Mouse (Mus musculus): ENCODE measurements around the gene Aicda. TPM values are rescaled to one million over a fixed set of nuclear protein-coding genes. Genes with fewer than 3 reads are reported as not detected.
"Not testable (repeated sequence)": the region's sequence is repeated elsewhere in the genome, so short reads cannot be mapped to it uniquely, and the experiment has no call there.

Aicda gene
- polyA plus RNA-seq, 1 experiment, result not detected

- Histone ChIP-seq H3K36me3 (ENCODE audit: control insufficient read depth, insufficient read depth) (no peaks in the 10 kb centered on the region), H3K27me3 (ENCODE audit: control insufficient read depth, insufficient read depth, insufficient read length) (no peaks in the 10 kb centered on the region), H3K4me2 (ENCODE audit: low read depth) (no peak overlapping the region), H3K79me2 (ENCODE audit: control insufficient read depth, insufficient read depth) (no peaks in the 10 kb centered on the region), H3ac (ENCODE audit: control insufficient read depth, insufficient read length) (no peak overlapping the region), H3K4me3 (no peak overlapping the region)
- TF ChIP-seq MAX (IDR thresholded peaks at IDR 0.05; ENCODE audit: low read depth) (no peak), E2F4 (IDR thresholded peaks at IDR 0.05; ENCODE audit: insufficient read depth) (no peak), SRF (IDR thresholded peaks at IDR 0.05; ENCODE audit: control insufficient read depth, insufficient read length, low read depth) (no peak), CEBPB (IDR thresholded peaks at IDR 0.05; ENCODE audit: insufficient read depth, poor library complexity, severe bottlenecking) (peak; percentile 11; the same call in 1 of the 2 replicates)
Measured at GRCm38 (mm10) chr6:122570695-122571616, 17.4 kb downstream of the Aicda start.

- Histone ChIP-seq H3ac (ENCODE audit: control insufficient read depth, insufficient read length) (no peak overlapping the region), H3K27me3 (ENCODE audit: control insufficient read depth, insufficient read depth, insufficient read length) (no peaks in the 10 kb centered on the region), H3K4me2 (ENCODE audit: low read depth) (no peak overlapping the region), H3K36me3 (ENCODE audit: control insufficient read depth, insufficient read depth) (no peaks in the 10 kb centered on the region), H3K4me3 (no peak overlapping the region), H3K79me2 (ENCODE audit: control insufficient read depth, insufficient read depth) (no peaks in the 10 kb centered on the region)
- TF ChIP-seq TCF3 (IDR thresholded peaks at IDR 0.05; ENCODE audit: insufficient read length, low read depth) (no peak), MYOD1 (IDR thresholded peaks at IDR 0.05; ENCODE audit: control insufficient read depth in 1 of 3, insufficient read length in 2 of 3, low read depth in 2 of 3) (no peak), SRF (IDR thresholded peaks at IDR 0.05; ENCODE audit: control insufficient read depth, insufficient read length, low read depth) (no peak), E2F4 (IDR thresholded peaks at IDR 0.05; ENCODE audit: insufficient read depth) (no peak), POLR2AphosphoS2 (IDR thresholded peaks at IDR 0.05; ENCODE audit: insufficient read length, low read depth) (no peak), POLR2A (IDR thresholded peaks at IDR 0.05; ENCODE audit: insufficient read length, low read depth) (no peak), CEBPB (IDR thresholded peaks at IDR 0.05; ENCODE audit: insufficient read depth, poor library complexity, severe bottlenecking) (no peak), MAX (IDR thresholded peaks at IDR 0.05; ENCODE audit: low read depth) (no peak), USF1 (IDR thresholded peaks at IDR 0.05; ENCODE audit: low read depth) (no peak), REST (IDR thresholded peaks at IDR 0.05; ENCODE audit: insufficient read depth, insufficient read length) (no peak), MYOG (IDR thresholded peaks at IDR 0.05; ENCODE audit: control insufficient read depth in 1 of 3, insufficient read depth in 1 of 3, insufficient read length in 2 of 3, low read depth in 2 of 3) (no peak), TCF12 (IDR thresholded peaks at IDR 0.05; ENCODE audit: insufficient read depth, poor library complexity, severe bottlenecking) (no peak)
Measured at GRCm38 (mm10) chr6:122571617-122571959, 18.0 kb downstream of the Aicda start.

GRCm38 (mm10) chr6:122575037-122575436, 21.4 kb downstream of the Aicda start:
- not testable (repeated sequence) for H3ac ChIP-seq (ENCODE audit: control insufficient read depth, insufficient read length); H3K4me3 ChIP-seq; H3K36me3 ChIP-seq (ENCODE audit: control insufficient read depth, insufficient read depth); H3K27me3 ChIP-seq (ENCODE audit: control insufficient read depth, insufficient read depth, insufficient read length); H3K4me2 ChIP-seq (ENCODE audit: low read depth); H3K79me2 ChIP-seq (ENCODE audit: control insufficient read depth, insufficient read depth)

GRCm38 (mm10) chr6:122577030-122577429, 23.4 kb downstream of the Aicda start:
- Histone ChIP-seq H3K27me3 (ENCODE audit: control insufficient read depth, insufficient read depth, insufficient read length) (no peaks in the 10 kb centered on the region), H3K4me2 (ENCODE audit: low read depth) (no peak overlapping the region), H3K4me3 (no peak overlapping the region), H3ac (ENCODE audit: control insufficient read depth, insufficient read length) (no peak overlapping the region), H3K36me3 (ENCODE audit: control insufficient read depth, insufficient read depth) (no peaks in the 10 kb centered on the region), H3K79me2 (ENCODE audit: control insufficient read depth, insufficient read depth) (no peaks in the 10 kb centered on the region)
- no peak for TF ChIP-seq CEBPB (IDR thresholded peaks at IDR 0.05; ENCODE audit: insufficient read depth, poor library complexity, severe bottlenecking)
- TF ChIP-seq POLR2AphosphoS2 (IDR thresholded peaks at IDR 0.05; ENCODE audit: insufficient read length, low read depth), result no peak
- no peak for TF ChIP-seq POLR2A (IDR thresholded peaks at IDR 0.05; ENCODE audit: insufficient read length, low read depth)
- TF ChIP-seq MYOG (IDR thresholded peaks at IDR 0.05; ENCODE audit: control insufficient read depth in 1 of 3, insufficient read depth in 1 of 3, insufficient read length in 2 of 3, low read depth in 2 of 3), result no peak
- TF ChIP-seq REST (IDR thresholded peaks at IDR 0.05; ENCODE audit: insufficient read depth, insufficient read length), result no peak
- TF ChIP-seq E2F4 (IDR thresholded peaks at IDR 0.05; ENCODE audit: insufficient read depth), result no peak
- TF ChIP-seq MAX (IDR thresholded peaks at IDR 0.05; ENCODE audit: low read depth), result no peak
- no peak for TF ChIP-seq SRF (IDR thresholded peaks at IDR 0.05; ENCODE audit: control insufficient read depth, insufficient read length, low read depth)
- TF ChIP-seq MYOD1 (IDR thresholded peaks at IDR 0.05; ENCODE audit: control insufficient read depth in 1 of 3, insufficient read length in 2 of 3, low read depth in 2 of 3), result no peak
- TF ChIP-seq USF1 (IDR thresholded peaks at IDR 0.05; ENCODE audit: low read depth), result no peak
- TF ChIP-seq TCF12 (IDR thresholded peaks at IDR 0.05; ENCODE audit: insufficient read depth, poor library complexity, severe bottlenecking), result no peak

GRCm38 (mm10) chr6:122579086-122579485, 25.5 kb downstream of the Aicda start:
- no peak overlapping the region for H3K4me2 ChIP-seq (ENCODE audit: low read depth)
- H3ac ChIP-seq (ENCODE audit: control insufficient read depth, insufficient read length), result no peak overlapping the region
- no peaks in the 10 kb centered on the region for H3K36me3 ChIP-seq (ENCODE audit: control insufficient read depth, insufficient read depth)
- H3K79me2 ChIP-seq (ENCODE audit: control insufficient read depth, insufficient read depth), result no peaks in the 10 kb centered on the region
- no peak for TF ChIP-seq SRF (IDR thresholded peaks at IDR 0.05; ENCODE audit: control insufficient read depth, insufficient read length, low read depth)
- no peak for TF ChIP-seq TCF12 (IDR thresholded peaks at IDR 0.05; ENCODE audit: insufficient read depth, poor library complexity, severe bottlenecking)
- no peak for TF ChIP-seq MYOD1 (IDR thresholded peaks at IDR 0.05; ENCODE audit: control insufficient read depth in 1 of 3, insufficient read length in 2 of 3, low read depth in 2 of 3)
- H3K4me3 ChIP-seq, result no peak overlapping the region
- no peaks in the 10 kb centered on the region for H3K27me3 ChIP-seq (ENCODE audit: control insufficient read depth, insufficient read depth, insufficient read length)
